Mouse (Mus musculus) spleen, postnatal 14 days (tissue): ENCODE data around the gene Col26a1.
A peak's percentile ranks its signal among the peaks of the same experiment; 100 is the strongest.

Source experiments
- DNase-seq, 2 experiments: peaks; one replicate each; pipeline ENCODE4 v3.0.0; 2021 to 2022; ENCODE audit warnings: low spot score in 2 of 2

Col26a1 gene

GRCm38 (mm10) chr5:136882788-136883439 is at the start of gene Col26a1:
TSS of gene Col26a1 (minus strand) at chr5:136883209.
- no peak for DNase-seq

DNA sequence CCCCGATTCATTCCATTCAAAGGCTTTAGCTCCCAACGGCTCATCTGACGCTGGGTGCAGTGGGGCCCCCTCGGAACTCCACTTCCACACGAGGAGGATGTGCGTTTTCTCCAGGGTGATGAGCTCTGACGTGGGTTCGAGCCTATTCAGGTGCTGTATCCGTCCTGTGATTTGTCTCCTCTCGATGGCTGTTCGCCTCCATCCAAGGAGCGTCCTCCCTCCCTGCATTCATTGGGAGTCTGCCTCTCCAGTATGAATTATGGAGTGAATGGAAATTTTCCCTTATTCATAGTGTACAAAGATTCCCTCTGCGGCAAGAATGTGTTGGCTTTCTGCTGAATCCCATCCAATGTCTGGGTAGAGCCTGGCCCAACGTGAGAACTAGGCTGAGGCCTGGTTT is 48.9 kb upstream of the Col26a1 start:
- DNase-seq: no peak

GRCm38 (mm10) chr5:136929073-136929472 is 46.1 kb upstream of the Col26a1 start:
- DNase-seq: peak; percentile 49 to 79

GRCm38 (mm10) chr5:136923751-136924478 is 40.9 kb upstream of the Col26a1 start:
- DNase-seq: no peak

- DNase-seq: no peak
These were observed 39.8 kb upstream of the Col26a1 start for GRCm38 (mm10) chr5:136922830-136923229.

DNA sequence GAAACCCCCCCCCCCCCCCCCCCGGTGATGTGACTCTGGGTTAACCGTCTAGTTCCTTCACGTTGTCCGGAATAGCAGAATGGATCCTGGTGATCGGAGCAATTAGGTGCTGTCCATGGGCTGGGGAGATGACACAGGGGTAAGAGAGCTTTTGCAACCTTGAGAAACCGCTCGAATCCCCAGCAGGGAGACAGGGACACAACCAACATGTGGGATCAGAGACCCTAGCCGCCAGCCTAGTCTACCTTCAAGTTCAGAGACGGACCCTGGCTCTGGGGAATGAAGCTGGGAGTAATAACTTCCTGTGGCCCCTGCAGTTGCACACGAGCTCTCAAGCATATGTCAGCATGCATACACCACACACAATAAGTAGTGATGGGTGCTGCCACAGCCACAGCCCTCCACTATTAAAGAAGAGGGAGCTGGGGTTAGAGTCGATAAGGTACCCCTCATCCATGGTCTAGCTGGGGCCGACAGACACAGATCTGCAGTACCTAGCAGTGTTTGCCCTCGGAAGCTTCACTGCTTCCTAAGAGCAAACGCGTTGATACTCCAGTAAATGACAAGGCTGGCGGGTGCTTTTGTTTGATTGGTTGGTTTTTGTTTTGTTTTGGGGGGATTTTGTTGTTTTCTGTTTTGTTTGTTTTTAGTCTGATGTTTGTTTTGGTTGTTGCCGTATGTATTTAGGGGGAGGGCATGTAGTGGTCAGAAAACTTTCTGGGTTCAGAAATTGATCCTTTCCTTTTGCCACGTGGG is 36.7 kb upstream of the Col26a1 start:
- DNase-seq: no peak

DNA sequence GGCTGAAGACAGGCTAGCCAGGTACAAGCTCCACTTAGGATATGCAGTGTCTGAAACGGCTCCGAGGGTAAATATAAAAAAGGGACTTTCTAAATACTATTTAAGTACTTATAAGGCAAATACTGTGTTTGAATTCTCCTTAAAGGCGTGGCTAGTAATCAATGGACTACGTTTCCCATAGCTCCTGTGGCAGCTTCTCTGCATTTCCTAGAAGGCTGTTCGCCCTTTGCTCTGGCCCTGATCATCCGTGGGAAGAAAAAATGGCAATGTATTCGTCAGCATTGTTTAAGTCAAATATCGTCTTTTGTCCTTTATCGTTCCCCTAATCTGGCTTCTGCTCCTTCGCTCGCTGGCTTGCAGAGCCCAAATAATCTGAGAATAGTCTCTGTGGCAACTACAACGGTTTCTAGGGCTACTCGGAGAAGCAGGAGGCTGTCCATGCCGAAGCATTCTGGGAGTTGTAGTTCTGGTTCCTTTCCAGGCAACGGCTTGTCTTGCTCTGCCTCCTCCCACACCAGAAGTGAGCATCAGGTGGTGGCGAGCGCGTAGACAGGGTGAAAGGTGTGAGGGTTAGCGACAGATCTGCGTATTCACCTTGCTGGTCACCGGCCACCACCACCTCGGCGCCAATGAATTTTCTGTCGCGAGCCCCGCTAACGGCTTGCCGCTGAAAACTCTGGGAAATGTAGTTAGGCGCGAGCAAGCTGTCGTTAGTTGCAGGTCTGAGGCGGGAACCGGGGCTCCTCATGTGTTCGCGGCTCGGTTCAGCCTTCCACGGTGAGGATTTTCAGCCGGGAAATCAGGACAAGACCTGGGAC is 35.9 kb upstream of the Col26a1 start:
- peak; percentile 24 to 50 for DNase-seq

GRCm38 (mm10) chr5:136917613-136918242 is 34.7 kb upstream of the Col26a1 start:
- DNase-seq: no peak

DNA sequence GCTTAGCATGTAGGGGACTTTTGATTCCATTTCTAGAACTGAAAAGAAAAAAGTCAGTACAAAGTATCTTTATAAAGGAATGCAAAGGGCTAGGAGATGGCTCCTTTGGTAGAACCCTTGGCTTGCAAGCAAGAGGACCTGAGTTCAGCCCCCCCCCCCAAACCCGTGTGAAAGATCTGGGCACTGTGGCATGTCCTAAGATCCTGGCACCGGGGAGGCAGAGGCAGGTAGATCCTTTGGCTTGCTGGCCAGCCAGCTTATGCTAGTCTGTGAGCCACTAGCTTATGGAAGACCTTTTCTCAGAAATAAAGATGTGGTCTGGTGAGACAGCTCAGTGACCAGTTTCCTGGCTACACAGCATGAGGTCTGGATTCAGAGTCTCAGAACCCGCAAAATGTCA is 31.2 kb upstream of the Col26a1 start:
- DNase-seq: no peak

DNA sequence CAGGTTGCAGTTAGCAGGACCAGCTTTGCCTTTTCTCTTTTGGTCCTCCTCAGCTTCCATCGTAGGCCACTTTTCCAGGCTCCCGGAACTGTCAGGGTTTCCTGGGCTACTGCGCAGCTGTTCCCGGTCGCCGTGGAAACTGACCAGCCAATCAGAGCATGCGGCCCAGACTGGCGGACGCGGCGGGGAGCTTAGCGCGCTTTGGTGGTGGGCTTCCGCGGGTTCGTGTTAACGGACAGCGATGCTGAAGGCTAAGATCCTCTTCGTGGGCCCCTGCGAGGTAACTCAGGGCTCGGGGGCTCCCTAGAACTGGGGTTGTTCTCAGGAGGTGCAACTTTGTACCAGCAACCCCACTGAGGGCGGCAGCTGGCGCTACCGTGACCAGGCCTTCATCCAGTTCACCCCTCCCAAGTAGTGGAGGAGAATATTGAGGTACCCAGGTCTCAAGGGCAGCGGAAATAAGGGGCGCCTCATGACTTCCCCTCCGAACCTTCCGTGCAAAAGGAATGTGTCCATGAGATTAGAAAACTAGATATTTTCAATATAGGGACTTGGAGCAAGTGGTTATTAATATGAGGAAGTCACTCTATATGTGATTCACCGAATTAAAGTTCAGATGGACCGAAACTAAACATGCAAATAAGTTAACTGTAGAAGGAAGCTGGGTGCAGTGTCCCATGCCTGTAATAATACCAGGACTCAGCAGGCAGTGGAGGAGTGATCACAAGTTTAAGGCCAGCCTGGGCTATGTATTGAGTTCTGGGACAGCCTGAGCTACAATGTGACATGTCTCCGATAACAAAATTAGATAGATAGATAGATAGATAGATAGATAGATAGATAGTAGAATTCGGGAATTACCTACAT is 25.2 kb upstream of the Col26a1 start, which contains the start of gene Ift22:
Ift22 (plus strand) TSS at position 160 of the 867 bp plus-strand sequence.
- peak; percentile 54 to 75 for DNase-seq

DNA sequence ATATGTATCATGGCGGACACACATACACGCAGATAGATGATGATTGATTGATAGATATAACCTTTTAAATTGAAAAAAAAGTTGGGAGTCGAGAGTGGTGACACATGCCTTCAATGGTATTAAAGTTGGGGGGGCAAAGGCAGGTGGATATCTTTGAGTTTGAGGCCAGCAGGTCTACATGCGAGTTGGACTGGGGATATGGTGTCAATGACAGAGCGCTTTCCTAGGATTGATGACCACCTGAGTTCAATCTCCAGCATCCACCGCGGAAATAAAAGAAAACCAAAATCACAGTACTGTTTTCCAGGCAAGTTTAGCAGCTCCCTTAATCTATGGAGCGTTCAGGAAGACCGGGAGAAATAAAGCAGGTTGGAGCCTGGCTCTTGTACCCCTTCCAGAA is 24.6 kb upstream of the Col26a1 start:
- DNase-seq: no peak

DNA sequence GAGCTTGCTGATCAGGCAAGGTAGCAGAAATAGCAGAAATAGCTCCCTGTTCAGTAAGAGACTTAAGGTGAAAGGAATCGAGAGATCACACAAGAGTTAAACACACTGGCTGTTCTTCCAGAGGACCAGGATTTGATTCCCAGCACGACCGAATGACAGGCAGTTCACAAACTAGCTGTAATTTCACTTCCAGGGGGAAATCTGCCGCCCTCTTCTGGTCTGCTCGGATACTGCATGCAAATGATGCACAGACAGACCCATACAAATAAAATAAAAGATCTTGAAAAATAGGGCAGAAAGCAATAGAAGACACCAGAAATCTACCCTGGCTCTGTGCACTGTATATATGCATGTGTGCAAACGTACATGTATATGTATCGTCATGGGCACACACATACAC is 22.6 kb upstream of the Col26a1 start:
- DNase-seq: peak in 1 of 2 experiments; percentile 38

DNA sequence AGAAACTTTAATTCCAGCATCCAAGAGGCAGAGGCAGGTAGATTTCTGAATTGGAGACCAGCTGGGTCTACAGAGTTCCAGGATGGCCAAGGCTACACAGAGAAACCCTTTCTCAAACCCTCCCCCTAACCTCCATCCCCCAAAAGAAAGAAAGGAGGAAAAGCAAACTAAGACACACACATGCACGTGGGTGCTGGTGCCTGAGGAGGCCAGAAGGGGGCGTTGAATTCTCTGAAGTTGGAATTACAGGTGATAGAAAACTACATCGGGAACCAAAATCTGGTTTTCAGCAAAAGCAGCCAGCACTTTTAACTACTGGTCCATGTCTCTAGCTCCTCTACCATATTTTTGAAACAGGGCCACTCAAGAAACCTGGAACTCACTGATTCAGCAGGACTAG is 21.6 kb upstream of the Col26a1 start:
- DNase-seq: no peak

GRCm38 (mm10) chr5:136895529-136895963 is 12.5 kb upstream of the Col26a1 start:
- DNase-seq: no peak

DNA sequence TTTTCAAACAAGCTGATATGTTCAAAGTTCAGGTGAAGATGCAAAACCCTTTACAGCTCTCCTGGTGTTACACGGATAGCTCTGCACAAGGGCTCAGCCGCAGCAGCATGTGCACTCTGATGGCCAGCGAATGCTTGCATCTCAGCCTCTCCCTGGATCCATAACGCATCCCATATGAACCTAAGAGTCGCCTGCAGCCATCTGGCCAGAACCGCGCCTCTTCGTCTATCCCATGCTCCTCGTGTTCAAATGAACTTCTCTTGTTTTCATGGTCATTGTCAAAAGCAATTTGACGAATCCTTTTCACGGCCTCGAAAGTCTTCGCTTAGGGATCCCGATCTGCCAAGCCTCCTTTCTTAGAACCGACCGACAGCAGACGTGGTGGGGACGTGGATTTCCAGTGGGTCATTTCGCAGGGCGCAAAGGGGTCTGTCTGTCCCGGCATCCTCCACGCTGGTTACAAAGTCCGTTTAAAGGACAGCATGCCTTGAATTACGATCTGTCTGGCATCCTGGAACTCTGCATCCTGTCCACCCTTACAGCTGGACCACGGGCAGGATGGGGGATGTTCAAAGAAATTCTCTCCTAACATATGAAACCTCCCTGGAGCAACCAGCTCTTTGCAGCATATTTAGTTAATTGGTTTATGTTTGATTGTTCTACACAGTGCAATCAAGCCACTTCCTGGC is 12.0 kb upstream of the Col26a1 start:
- DNase-seq: no peak

GRCm38 (mm10) chr5:136888539-136889355 is 5.7 kb upstream of the Col26a1 start:
- no peak for DNase-seq

GRCm38 (mm10) chr5:136886957-136887356 is 3.9 kb upstream of the Col26a1 start:
- DNase-seq: no peak

DNA sequence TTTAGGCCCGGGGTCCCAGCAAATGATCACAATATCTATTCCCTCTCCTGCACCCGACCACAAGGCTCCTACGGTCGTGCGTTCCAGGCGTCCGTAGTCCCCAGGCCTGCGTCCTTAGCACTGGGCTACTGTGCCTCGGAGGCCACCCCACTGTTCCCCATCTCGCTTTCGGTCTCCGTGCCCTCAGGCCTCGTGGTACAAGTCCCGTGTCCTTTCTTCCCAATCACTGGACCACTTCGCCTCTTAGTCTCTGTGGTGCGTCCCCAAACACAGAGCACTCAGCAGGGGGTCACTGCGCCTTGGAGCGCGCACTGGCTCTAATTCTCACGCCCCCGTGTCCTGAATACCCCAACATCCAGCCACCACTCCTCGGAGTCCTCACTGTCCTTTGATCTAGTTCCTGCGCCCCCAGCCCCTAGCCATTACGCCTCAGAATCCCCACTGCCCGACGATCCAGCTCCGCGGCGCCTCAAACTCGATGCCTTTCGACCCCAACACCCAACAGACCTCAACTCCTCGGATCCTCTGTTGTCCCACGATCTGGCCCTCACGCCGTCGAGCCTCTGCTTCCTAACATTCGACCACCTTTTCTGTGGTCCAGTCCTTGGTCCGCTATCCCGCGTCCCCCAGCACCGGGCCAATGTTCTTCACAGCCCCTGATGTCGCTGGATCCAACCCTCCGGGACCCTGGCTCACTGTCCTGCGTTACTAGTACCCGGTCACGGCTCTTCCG is 788 bp downstream of the Col26a1 start:
- DNase-seq: no peak
